Mouse (Mus musculus): Measurements from ENCODE around the gene Snrpg.

DNA sequence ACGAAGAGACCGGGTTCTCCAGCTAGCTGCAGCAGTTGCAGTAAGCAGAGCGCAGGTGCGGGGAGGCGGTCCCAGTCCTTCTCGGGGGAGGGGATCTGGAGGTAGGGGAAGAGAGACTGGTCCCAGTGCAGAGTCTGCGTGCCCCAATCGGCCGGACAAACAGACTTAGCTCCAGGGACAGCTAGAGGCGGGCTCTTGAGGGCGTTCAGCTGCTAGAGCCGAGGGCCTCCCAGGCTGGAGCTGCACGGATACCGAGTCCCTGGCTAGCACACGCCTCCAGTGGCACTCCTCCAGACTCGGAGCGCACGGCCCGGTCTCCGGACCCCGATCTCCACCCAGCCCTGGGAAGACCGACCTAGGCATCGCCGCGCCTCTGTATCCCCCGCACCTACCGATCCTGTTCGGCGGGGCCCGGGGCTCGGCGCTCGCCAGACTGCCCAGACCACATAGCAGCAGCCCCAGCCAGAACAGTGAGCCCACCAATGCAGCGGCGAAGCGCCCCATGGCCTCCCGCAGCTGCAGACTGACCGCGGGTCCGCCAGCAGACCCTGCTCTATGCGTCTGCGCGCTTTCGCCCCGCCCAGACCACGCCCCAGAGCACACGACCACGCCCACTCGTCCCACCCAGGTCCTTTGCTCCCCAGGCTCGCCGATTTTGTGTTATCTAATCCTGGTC, 25.6 kb downstream of the Snrpg start, which contains the start of gene Pcyox1:
- TF ChIP-seq CTCF (IDR thresholded peaks at IDR 0.05; ENCODE audit: low read depth) (no peak), EP300 (IDR thresholded peaks at IDR 0.05; ENCODE audit: low read depth) (no peak)
